Mouse (Mus musculus) 3134 (cell line): ENCODE data around the gene Agmat.
"Not testable (repeated sequence)": the region's sequence is repeated elsewhere in the genome, so short reads cannot be mapped to it uniquely, and the experiment has no call there.

Experiments used
- DNase-seq: peaks from one replicate; pipeline ENCODE4 v3.0.0-alpha.2; 2011; ENCODE audit warnings: low spot score; ENCODE audit not compliant: insufficient read length; ENCODE audit errors: extremely low read depth

Gene Agmat

DNA sequence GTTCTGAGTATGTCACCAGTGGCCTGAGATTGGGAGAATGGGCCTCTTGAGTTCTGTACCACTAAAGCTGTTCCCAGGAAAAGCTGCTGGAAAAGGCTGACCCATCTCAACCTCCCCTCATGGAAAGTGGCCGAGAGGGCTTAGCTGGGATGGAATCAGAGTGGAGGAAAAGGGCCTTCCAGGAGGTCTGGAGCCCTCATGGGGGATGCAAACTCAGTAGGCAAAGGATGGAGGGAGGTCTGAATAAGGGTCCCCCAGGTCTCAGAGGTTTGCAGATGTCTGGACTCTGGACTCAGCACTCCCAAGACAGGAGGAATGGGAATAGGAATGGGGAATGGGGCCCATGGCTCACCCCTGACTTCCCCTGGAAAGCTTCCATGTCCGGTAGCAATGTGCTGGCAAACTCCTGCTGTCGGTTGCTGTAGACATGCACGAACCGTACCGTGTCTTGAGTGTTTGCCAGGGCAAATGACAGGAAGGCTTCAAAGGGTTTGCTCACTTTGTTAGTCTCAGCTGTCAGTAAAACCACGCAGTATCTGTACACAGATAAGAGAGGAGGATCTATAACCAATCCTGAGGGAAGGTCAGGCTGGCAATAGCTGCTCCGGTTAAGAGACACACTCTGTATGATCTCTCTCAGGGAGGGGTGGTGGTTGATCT, 23.2 kb downstream of the Agmat start:
- no peak for DNase-seq

DNA sequence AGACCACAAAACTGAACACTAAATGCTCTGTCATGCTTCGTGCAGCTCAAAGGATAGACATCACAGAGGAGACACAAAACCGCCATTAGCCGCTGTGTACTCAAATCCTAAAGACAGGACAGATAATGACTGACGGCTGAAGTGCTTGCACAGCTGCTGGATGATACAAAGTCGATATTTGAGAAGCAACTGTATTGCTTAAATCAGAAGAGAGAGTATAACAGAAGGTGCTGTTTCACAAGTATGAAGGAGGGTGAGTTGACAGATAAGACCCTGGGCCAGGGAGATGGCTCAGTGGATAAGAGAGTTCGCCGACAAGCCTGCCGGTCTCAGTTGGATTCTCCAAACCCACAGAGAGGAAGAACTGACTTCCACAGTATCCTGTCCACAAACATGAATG, 25.4 kb downstream of the Agmat start:
- DNase-seq: no peak

DNA sequence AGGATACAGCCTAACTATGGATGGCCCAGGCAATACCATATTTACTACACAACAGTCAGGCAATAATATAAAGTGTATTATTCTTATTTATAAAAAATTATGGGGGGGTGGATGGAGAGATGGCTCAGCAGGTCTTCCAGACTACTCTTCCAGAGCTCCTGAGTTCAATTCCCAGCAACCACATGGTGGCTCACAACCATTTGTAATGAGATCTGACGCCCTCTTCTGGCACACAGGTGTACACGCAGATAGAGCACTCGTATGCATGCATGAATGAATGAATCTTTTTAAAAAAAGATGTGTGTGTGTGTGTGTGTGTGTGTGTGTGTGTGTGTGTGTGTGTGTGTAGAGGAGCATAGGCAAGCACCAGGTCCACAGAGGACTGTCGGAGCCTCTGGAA, 26.5 kb downstream of the Agmat start:
- DNase-seq: not testable (repeated sequence)

DNA sequence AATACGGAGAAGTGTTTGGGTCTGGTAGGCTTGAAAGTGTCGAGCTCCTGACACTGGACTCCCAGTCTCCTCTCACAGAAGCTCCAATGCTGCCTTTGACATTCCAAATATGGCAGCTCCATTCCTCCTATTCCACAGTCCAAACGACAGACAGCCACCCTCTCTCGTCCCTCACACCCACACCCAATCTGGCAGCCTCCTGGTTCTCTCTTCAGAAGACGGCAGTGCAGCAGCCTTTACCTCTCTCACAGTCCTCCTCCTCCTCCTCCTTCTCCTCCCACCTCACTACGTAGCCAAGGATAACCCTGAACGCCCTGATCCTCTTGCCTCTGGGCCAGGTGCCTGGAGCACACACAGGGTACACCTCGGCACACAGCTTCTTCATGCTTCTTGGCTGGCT, 33.4 kb downstream of the Agmat start:
- DNase-seq: no peak

DNA sequence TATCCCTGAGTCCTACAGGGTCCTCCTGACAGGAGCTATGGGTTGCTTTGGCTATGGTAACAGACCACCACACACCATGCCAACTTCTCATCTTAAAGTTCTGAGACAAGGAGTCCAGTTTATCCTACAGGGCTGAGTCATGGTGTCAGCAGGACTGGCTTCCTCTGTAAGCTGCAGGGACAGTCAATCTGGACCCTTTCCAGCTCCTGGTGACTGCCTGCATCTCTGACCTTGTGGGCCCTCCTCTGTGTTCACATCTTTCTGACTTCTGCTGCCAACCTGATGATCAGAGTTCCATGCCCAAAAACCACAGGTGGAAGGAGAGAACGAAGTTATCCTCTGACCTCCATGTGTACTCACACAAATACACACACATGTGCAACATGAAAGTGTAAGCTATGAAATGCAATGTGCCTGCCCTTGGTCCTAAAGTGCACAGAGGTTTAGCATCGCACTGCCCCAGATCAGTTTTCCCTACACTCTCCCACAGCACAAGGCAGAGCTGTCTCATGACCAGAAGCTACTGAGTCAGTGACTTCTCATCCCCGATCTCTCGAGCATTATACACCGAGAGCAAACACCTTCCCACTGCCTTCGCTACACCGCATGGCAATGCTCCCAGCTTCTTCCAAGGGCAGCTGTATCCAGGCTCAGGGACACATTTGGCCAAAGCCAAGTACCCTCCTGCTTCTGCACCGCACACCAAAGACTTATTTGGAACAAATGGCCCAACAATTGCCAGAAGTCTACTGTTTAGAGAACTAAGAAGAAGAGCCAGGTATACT, 34.9 kb downstream of the Agmat start:
- no peak for DNase-seq

DNA sequence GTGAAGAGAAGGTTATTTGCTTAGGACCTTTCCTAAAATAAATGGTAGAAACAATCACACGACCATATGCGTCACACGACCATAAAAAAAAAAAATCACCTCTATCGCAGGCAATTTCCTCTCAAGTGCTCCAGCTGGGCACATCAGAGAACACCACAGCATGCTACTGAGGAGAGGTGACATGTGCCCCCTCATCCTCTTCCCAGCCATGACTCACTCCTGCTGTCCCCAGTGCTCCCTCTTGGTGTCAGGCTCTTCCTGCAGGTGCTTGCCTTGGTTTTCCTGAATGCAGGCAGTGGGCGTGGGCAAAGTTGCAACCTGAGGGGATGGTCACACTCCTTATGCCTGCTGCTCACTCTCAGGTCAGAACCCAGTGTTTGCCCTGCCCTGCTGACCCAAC, 38.4 kb downstream of the Agmat start:
- DNase-seq: no peak

DNA sequence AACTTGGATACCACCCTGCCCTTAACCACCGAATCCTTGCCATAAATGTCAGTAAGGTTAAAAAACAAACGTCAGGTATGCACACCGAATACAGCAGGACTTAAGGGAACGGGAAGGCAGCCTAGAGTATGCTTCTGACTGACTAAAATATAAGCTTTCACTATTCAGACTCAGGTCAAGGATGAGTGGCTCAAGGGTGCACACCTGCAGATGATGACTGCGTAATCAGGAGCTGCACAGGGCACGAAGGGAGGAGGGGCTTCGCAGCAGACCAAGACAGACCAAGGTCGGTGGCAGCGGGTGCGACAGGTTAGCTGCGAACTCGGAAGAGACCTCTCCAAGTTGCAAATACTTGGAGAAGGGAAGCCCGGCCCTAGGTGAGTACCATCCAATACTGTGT, 39.7 kb downstream of the Agmat start:
- no peak for DNase-seq

DNA sequence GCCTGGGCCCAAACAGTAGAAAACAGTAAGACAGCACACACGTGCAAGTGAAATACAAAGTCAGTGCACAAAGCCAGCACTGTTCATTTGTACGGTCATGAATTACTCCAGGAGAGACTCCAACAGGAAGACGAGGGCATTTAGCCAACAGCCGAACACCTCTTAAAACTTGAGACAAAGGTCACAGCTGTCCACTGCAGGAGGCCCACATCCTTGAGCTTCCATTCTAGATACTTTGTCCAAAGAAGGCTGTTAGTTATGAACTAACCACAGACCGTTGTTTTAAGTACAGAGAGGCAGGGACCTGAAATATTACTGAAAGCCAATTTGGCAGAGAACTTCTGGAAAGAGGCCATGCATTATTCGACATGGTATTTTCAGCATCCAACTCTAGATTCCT, 40.6 kb downstream of the Agmat start:
- DNase-seq: no peak

DNA sequence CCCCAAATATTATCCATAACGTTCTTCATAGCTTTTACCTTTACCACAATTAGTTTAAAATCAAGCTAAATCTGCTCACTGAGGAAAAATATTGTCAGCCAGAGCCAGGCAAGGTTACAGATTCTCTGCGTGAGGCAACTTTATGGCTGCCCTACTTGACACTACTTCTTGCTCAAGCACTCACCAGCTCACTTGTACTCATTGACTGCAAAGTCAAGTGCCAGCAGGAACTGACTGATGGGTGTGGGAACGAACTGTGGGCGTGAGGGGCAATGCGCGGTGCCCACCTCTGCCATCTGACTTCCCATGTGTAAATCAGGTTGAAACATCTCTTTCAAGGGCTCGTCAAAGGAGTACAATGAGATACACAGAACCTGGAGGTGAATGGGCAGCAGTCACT, 41.0 kb downstream of the Agmat start:
- no peak for DNase-seq

DNA sequence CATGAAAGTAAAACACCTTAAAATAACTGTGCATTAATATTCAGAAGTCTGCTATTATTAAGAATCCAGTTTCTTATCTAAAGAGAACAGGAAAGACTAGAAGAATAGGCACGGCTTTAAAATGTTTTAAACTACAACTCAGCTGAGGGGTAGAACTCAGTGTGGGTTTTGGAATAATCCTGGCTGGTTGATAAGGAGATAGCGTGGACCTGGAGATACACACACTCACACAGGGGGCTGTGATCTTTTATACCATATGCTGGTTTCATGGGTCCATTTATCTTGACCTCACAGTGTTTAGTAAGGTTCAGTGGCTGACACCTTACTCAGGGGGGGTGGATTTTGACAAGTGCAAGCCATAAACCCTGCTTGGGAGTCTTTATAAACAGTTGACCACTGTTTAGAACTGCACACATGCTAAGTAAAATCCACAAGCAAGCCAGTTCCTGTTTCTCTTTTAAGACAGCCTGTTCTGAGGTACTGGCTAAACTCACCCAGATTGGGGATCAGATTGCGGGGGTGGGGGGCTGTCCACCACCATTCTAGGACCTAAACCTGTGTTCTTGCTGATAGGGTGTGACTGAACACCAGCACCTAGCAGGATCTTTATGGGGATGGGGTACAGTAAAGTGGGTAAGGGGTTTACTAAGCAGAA, 43.2 kb downstream of the Agmat start:
- no peak for DNase-seq

DNA sequence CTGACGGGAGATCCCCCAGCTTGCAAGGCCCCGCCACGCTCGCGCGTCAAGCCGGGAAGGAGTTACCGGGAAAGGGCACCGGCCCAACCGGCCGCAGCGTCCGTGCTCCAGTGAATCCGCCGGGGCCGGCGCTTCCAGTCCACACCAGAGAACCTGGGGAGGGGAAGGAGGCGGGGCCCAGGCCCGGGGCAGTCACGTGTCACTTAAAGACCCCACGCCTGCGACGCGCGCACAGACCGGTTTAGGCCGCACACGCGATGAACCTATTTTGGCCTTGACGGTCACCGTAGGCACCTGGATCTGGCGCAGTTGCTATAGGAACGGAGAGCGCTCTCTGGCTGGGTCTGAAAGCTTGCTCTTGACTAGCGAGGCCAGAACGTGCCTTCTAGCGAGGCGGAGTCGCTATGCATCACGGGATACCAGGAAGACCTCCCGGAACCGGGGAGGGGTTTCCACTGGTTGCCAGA, 44.1 kb downstream of the Agmat start, which contains the start of gene Dnajc16:
TSS of gene Dnajc16 (minus strand) at position 408 of the 467 bp plus-strand sequence.
- DNase-seq: peak; percentile 96

DNA sequence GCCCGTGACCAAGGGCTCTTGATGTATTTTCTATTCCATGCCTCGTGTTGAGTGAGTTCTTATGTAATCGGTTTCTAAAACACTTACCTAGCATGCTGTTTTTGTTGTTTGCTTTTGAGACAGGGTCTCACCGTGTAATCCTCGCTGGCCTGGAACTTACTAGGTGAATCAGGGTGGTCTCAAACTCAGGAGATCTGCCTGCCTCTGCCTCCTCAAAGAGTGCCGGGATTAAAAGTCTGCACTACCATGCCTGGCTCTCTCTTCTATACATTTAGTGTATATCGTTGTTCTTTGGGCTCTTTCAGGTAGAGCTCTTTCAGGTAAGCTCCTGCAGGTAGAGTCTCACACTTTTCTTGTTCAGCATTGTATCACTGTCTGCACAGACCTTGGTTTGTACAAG, 45.0 kb downstream of the Agmat start:
- DNase-seq: no peak

DNA sequence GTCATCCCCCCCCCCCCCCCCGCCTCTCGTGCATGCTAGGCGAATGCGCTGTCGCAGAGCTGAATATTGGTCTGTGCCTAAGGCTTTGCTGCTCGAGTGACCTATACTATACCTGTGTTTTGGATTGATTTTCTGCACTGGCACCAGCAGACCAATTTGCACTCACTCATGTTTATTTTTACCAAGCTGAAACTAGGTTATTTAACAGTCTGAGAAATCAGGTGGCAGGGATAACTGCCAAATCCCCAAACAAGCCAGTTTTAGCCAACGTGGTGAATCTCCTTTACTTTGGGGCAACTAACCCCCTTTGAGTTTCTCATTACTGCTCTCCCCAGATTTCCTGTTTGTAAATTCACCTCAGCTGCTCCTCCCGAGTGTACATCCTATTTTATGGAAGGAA, 45.5 kb downstream of the Agmat start:
- DNase-seq: no peak

DNA sequence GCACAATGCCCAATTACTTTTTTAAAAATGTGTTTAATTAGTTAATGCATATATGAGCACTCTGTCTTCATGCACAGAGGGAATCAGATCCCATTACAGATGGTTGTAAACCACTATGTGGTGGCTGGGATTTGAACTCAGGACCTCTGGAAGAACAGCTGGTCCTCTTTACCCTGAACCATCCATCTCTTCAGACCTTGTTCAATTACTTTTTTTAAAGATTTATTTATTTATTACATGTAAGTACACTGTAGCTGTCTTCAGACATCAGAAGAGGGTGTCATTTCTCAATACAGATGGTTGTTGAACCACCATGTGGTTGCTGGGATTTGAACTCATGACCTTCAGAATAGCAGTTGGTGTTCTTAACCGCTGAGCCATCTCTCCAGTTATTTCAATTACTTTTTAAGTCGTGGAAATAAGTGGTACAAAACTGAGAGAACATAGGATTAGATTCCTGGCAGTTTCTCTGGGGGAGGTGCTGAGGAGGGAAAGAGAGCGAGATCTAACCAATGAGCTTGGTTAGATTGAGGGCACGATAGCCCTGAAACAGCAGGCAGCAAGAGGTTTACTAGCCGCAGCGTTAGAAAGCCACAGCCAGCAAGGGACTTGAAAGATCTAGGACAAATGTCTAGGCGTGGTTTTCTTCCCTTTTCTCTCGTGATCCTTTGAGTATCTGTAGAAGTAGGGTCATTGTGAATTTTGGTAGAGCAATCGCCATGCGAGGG, 46.2 kb downstream of the Agmat start:
- no peak for DNase-seq

DNA sequence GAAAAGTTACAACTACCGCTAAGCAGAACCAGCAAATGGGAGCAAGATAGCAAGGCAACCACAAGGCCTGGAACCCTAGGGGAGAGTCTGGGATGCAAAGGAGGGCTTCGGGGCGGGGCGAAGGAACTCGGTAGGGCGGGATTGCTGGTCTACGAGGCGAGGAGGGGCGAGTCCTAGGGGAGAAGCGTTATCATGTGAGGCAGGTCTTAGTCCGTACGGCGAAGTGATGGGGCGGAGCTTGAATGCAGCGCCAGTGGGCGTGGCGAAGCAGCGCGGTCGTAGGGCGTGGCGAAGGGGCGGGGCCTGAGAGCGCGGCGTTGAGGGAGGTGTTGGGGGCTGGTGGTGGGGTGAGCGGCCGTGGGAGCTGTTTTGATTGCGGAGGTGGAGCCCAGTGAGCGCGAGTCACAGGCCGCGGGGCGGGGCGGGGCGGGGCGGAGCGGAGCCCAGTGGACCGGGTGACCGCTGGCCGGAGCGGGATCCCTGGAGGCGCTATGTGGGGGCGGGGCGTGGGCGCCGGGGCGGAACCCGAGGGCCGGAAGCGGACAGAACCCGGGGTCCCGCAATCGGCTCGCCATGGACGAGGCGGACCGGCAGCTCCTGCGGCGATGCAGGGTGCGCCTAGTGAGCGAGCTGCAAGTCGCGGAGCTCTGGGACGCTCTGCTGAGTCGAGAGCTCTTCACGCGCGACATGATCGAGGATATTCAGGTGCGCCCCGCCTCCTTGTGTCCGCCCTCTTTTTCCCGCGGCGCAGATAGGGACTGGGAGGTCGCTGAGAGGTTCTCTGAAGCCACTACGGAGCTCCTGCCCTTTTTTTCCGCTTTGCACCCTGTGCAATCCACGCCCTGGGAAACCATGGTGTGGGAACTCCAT, 47.0 kb downstream of the Agmat start, which contains the start of gene Casp9:
TSS of gene Casp9 (plus strand) at position 331 of the 870 bp plus-strand sequence.
- peak; percentile 100 for DNase-seq

DNA sequence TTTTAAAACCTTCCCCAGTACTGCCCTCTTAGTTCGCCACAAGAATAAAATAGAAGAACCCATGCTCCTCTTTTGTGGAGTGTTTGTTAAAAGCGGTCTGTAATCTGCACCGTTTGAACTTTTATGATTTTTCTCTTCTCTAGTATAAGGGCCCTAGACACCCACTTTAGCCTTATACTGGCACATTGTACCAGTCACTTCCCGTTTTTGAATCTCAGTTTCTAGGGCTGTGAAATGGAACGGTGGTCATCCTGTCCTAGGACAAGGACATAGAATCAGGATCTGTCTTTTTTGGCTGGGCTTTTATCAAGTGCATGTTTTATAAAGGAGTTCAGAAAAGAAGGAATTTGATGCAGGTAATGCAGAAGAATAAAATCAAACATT, 47.7 kb downstream of the Agmat start:
- no peak for DNase-seq

DNA sequence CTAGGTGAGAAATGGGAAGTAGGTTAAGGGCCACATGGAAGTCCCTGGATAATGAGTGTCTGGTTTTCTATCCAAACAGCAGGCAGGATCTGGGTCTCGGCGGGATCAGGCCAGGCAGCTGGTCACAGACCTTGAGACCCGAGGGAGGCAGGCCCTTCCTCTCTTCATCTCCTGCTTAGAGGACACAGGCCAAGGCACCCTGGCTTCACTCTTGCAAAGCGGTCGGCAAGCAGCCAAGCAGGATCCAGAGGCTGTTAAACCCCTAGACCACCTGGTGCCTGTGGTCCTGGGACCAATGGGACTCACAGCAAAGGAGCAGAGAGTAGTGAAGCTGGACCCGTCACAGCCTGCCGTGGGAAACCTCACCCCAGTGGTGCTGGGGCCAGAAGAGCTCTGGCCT, 49.9 kb downstream of the Agmat start:
- no peak for DNase-seq

DNA sequence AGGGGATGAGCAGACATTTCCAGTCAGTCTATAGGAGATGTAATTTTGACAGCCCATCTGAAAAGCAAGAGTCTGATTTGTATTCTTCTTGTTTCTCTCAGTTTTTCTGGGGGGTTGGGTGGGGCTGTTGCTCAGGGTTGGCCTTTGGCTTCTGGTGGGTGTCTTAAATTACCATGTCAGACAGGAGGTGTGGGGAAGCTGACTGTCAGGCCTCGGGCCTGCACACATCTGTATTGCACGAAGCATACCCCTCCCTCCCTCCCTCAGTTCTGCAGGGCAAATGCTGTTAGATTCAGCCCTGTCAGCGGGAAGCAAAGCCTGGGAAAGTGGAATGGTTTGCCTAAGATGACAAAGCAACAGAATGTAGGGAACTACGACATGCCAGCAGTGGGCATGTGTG, 50.5 kb downstream of the Agmat start:
- no peak for DNase-seq

DNA sequence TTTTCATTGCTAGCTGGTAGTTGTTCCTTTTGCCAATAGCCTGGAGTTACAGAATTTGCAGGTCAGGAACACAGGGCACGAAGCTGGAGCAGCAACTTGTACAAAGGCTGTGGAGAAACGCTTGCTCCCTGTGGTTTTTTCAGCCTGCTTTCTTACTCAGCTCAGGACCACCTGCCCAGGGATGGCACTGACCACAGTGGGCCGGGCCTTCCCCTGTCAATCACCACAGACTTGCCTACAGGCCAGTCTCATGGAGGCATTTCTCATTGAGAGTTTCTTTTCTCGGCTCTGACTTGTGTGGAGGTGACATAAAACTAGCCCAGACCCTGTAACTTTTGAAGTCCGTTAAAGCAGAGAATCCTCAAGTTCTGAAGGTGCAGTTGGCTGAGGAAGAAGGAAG, 51.1 kb downstream of the Agmat start:
- no peak for DNase-seq

DNA sequence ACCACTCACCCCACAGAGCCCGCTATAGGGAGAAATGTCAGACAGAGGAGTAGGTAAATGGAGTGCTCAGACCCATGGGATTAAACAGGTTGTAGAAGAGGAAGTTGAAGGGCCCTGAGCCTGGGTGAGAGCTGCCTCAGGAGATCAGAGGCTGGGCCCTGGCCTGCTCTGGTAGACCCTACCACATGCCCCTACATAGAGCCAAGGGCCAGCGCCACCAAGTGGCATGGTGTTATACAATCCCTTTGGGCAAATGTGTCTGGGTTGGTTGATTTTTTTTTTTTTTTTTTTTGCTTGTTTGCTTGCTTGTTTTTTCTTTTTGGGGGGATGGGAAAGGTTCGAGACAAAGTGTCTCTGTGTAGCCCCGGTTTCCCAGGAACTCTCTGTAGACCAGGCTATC, 57.6 kb downstream of the Agmat start:
- DNase-seq: no peak
